Mouse (Mus musculus) R1 (cell line): Measurements from ENCODE around the gene Trappc13.
"Not testable (repeated sequence)": the region's sequence is repeated elsewhere in the genome, so short reads cannot be mapped to it uniquely, and the experiment has no call there.

ENCODE experiments used
- DNase-seq: peaks from one replicate; pipeline ENCODE4 v3.0.0-alpha.2; 2018; ENCODE audit warnings: low read depth, low spot score

Trappc13 gene

DNA sequence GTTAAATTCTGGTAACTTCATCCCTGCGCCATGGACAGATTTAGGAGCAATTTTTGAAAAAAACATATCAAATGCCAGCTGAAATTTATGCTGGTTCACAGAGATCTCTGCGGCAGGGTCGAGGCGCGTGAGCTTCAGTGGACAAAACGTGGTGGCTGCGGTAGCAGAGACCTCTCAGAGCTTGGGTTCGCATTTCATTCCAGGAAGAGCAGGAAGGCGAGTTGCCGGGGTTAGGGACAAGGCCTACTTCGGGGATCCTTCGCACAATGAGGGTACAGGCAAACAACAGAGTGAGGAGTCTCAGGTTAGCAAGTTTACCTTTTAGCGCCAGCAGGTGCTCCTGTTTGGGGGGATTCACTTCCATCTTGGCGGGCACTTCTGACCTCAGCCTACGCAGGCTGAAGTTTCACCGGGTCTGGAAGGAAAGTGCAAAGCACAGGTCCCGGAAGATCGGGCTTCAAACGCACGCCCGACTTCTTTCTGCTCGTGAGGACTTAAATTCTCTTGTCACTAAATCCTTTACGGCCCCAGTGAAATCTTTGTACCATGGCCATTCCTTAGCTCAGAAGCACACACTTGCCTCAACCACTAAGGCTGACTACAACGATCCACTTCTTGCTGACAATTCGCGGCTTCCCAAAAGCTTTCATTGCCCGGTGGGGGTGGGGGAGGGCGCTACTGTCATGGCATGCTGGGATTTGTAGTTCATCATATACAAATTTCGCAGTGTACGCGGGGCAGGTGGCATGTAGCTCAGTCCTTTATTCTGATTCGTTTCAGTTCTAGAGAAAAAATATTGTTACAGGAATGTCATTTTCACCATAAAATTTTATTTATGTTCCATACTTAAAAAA, at the start of gene Trappc13:
Gene Trappc13, minus strand, starts transcription at position 674 of the 854 bp plus-strand sequence.
- DNase-seq = peak; percentile 92

DNA sequence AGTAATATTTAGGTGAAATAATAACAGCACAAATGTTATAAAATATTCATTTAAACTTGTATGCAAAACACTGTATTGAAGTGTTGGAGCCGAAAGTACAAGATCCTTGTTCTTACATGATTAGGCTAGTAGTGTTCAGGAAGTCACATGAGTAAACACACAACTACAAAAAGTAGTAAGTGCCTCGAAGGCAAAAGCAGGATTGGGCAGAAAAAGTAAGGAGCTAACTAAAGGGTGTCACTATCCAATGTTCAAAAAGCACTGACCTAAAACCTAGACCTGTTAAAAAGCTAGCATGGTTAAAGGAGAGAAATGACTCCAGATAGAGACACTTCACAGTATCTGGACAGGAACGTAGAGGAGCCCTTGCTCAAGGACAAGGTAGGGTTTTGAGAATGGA, 49.2 kb upstream of the Trappc13 start:
- no peak for DNase-seq

DNA sequence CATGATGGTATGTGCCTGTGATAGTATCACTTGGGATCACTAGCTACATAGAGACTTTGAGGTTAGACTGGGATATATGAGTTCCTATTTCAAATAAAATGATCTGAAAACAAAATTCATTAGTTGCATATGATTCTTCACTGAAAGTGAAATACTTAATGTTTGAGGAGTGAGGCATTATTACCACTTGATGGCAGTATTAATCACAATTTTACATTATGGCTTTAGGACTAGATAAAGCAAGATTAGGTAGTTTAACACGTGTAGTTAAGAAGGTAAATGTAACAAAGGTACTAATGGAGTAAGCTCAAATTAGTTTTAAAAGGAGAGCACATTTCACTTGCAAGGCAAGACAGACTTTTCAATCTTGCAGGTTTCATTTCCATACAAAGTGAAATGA, 26.0 kb upstream of the Trappc13 start:
- DNase-seq = no peak

DNA sequence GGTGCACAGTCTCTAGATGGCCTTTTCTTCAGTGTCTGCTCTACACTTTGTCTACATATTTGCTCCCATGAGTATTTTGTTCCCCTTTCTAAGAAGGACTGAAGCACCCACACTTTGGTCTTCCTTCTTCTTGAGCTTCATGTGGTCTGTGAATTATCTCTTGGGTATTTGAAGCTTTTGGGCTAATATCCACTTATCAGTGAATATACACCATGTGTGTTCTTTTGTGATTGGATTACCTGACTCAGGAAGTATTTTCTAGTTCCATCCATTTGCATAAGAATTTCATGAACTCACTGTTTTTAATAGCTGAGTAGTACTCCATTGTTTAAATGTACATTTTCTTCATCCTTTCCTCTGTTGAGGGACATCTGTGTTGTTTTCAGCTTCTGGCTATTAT, 17.6 kb upstream of the Trappc13 start:
- DNase-seq = not testable (repeated sequence)

- DNase-seq = no peak
Measured at GRCm38 (mm10) chr13:104187357-104187756, 9.1 kb upstream of the Trappc13 start.

DNA sequence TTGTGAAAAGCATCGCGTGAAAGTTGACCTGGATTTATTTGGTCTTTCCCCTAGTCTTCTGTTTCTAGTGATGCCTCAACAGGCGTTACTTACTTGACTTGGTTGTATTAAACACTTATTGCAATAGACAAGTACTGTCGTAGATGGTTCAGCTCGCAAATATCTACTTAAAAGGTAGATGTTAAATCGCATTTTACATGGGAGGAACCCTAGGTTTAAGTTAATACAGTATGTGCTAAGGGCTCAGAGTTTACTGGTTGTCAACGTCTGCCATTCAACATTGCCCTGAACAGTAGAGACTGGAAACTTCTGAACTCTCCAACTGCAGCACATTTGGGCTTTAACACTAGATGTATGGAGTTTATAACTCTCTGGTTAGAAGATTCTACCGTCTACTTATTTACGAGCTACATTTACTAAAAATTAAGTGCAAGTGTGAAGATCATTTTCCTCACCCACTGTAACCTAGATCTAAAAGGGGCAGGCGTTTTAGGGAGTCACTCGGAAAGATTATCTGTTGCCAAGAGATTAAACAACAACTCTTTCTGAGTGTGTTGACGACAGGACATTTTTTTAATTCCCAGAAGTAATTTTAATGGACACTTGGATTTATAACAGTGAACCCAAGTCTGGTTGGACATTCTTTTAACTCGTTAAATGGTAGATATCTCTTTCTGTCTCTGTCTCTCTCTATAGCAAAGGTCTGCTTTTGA, 1.1 kb upstream of the Trappc13 start:
- DNase-seq = no peak

- peak; percentile 99 for DNase-seq
Measured at GRCm38 (mm10) chr13:104178650-104179121, 417 bp upstream of the Trappc13 start, which contains the start of gene Trim23. Trim23 (plus strand) TSS chr13:104178797.

GRCm38 (mm10) chr13:104176874-104177273, 1.4 kb downstream of the Trappc13 start:
- no peak for DNase-seq

GRCm38 (mm10) chr13:104172498-104172897, 5.8 kb downstream of the Trappc13 start:
- no peak for DNase-seq

DNA sequence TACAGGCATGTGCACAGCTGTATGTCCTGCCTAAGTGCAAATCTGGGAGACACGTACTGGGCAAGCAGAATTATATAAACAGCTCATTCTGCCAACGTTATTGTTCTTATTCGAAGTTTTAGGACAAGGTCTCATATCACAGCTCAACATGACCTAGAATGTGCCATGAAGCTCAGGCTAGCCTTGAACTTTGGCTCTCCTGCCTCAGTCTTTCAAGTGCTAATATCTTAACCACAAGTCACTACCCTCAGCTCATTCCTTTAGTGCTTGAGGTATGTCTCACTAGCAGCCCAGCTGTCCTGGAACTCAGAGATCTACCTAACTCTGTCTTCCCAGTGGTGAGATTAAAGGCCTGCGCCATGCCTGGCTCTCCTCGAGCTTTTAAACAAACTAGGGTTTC, 6.6 kb downstream of the Trappc13 start:
- peak; percentile 60 for DNase-seq

DNA sequence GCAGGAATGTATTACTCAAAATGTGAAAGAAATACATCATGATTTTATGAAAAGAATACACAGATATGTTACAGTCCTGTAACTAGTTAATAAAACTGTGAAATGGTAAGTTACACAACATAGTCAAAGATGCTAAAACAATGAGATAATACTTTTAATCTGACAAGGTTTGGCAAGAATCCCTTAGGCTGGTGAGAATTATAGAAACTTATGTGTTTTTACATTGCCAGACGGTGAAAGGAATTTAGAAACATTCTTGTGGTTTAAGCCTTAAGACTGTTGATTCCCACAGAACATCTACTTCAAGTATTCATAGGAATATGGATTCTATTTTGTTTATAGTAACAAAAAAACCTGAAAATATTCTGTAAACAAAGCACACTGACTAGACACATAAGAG, 22.6 kb downstream of the Trappc13 start:
- no peak for DNase-seq

- no peak for DNase-seq
Measured at GRCm38 (mm10) chr13:104155106-104155505, 23.2 kb downstream of the Trappc13 start.

- DNase-seq = no peak
Measured at GRCm38 (mm10) chr13:104154180-104154579, 24.1 kb downstream of the Trappc13 start.

DNA sequence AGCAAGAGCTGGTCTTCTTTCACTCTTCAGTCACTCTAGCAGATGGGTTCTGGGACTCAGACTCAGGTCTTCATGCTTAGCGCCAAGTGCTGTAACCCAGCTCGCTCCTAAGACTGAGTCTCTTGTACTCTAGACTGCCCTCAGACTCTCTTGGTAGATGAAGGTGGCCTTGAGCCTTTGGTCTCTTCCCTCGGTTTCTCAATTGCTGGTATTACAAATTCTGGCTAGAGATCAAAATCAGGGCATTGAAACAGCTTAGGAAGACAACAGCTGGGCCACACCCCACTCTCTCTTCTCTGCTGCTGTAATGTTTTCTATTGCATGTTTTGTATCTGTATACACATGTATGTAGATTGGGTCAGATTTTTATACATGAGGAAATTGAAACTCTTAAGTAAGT, 32.6 kb downstream of the Trappc13 start:
- DNase-seq = no peak

GRCm38 (mm10) chr13:104144871-104145270, 33.4 kb downstream of the Trappc13 start:
- DNase-seq = peak; percentile 21

DNA sequence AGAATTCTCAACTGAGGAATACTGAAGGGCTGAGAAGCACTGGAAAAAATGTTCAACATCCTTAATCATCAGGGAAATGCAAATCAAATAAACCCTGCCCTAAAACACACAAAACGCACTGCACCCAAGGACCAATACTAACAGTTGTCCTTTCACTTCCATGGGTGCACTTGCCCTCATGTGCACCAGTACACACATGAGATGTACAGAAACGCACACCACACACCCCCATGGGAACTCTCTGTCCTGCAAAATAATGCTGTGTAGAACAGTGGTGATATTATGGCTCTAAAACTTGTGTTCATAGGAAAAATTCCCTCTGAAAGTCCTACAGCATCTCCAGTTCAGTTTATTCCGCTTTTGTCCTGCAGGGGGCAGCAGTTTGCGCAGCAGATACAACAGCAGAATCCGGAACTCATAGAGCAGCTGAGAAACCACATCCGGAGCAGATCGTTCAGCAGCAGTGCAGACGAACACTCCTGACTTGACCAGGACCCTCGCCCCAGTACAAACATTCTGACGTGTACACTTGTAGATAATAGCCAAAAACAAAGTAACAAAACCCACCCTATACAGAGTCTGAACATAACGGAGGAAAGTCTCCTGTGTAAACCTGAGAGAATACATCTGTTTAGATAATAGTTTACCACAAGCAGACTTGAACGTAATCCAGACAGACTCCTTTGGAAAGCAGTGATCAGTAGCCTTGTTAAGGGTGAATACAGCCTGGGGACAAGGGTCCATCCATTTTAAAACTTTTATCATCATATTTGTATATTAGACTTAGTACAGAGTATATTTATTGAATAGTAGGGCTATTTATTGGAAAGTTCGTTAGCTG, 38.7 kb downstream of the Trappc13 start:
- peak; percentile 85 for DNase-seq

- no peak for DNase-seq
Measured at GRCm38 (mm10) chr13:104134510-104135085, 43.7 kb downstream of the Trappc13 start.

GRCm38 (mm10) chr13:104132561-104132960, 45.7 kb downstream of the Trappc13 start:
- DNase-seq = no peak

- no peak for DNase-seq
Measured at GRCm38 (mm10) chr13:104123662-104124381, 54.4 kb downstream of the Trappc13 start.

- peak; percentile 71 for DNase-seq
Measured at GRCm38 (mm10) chr13:104122078-104122840, 56.0 kb downstream of the Trappc13 start.
